Mouse (Mus musculus) midbrain, embryonic 11.5 days (tissue): ENCODE measurements at regions not wholly inside any gene's neighbourhood (a gene's known extent, or its start where the extent isn't known, plus 50 kb on each side); places are given as distances from the start of the nearest gene placed in this dataset.

Experiments
- ATAC-seq: fragments of 200-750 bp; cut with Nextera tagmentation; 2 replicates; pipeline ENCODE4 v1.8.0; 2017; ENCODE audit warnings: moderate TSS enrichment, moderate library complexity; ENCODE audit not compliant: low FRiP score
- DNase-seq: peaks from one replicate; pipeline ENCODE4 v3.0.0; 2015; ENCODE audit warnings: low spot score; ENCODE audit errors: missing footprints
- H3K27ac ChIP-seq: fragments of 300-500 bp; sonication (generic); 2 replicates; pipeline ENCODE4 v1.5.1; 2014; ENCODE audit warnings: low read depth, low read length
- H3K27me3 ChIP-seq: fragments of 300-500 bp; sonication (generic); 2 replicates; pipeline ENCODE4 v1.6.1; 2014; ENCODE audit warnings: mild to moderate bottlenecking, low read length, moderate library complexity, mixed read lengths; ENCODE audit not compliant: control insufficient read depth, insufficient read depth
- H3K36me3 ChIP-seq: fragments of 300-500 bp; sonication (generic); 2 replicates; pipeline ENCODE4 v1.6.1; 2014; ENCODE audit warnings: mild to moderate bottlenecking, low read length, moderate library complexity, mixed read lengths; ENCODE audit not compliant: control insufficient read depth, insufficient read depth
- H3K4me1 ChIP-seq: fragments of 300-500 bp; sonication (generic); 2 replicates; pipeline ENCODE4 v1.6.1; 2014; ENCODE audit warnings: low read length; ENCODE audit not compliant: control insufficient read depth, insufficient read depth
- H3K4me2 ChIP-seq: fragments of 300-500 bp; sonication (generic); 2 replicates; pipeline ENCODE4 v1.6.1; 2014; ENCODE audit warnings: mild to moderate bottlenecking, moderate library complexity
- H3K4me3 ChIP-seq: fragments of 300-500 bp; sonication (generic); 2 replicates; pipeline ENCODE4 v1.5.1; 2014; ENCODE audit warnings: low read depth, low read length
- H3K9ac ChIP-seq: fragments of 300-500 bp; sonication (generic); 2 replicates; pipeline ENCODE4 v1.6.1; 2014; ENCODE audit warnings: low read length
- H3K9me3 ChIP-seq: fragments of 300-500 bp; sonication (generic); 2 replicates; pipeline ENCODE4 v1.6.1; 2016; ENCODE audit warnings: low read length; ENCODE audit not compliant: control insufficient read depth
- WGBS: fragments of 180-500 bp; shearing (Covaris S2); extraction: QIAGEN DNeasy Blood & Tissue Kit; methylation state at CpG from one replicate; pipeline ENCODE4 v1.1.7; 2014; 5-methylcytosine and 5-hydroxymethylcytosine counted together

- 83% methylated on average over 7 of the region's 7 CpGs for WGBS
- H3K9ac ChIP-seq: no peak overlapping the region
Observed at GRCm38 (mm10) chr3:130878834-130879233, 148.6 kb upstream of the Rpl34 start.

GRCm38 (mm10) chr3:130877981-130878380 is 147.8 kb upstream of the Rpl34 start:
- no peaks in the 10 kb centered on the region for H3K36me3 ChIP-seq
- no peak overlapping the region for H3K27ac ChIP-seq
- H3K27me3 ChIP-seq: no peaks in the 10 kb centered on the region
- ATAC-seq (no peak), DNase-seq (no peak)
- no peak overlapping the region for H3K9ac ChIP-seq
- no peaks in the 10 kb centered on the region for H3K9me3 ChIP-seq
- no peak overlapping the region for H3K4me2 ChIP-seq
- WGBS: 89% methylated on average over 5 of the region's 5 CpGs
- no peak overlapping the region for H3K4me3 ChIP-seq
- no peaks in the 10 kb centered on the region for H3K4me1 ChIP-seq

More at GRCm38 (mm10) chr3:130878834-130879233, 148.6 kb upstream of the Rpl34 start:
- ATAC-seq (no peak), DNase-seq (no peak)
- no peak overlapping the region for H3K27ac ChIP-seq
- H3K27me3 ChIP-seq: no peaks in the 10 kb centered on the region
- H3K4me3 ChIP-seq: no peak overlapping the region
- H3K4me1 ChIP-seq: no peaks in the 10 kb centered on the region
- no peaks in the 10 kb centered on the region for H3K36me3 ChIP-seq
- no peaks in the 10 kb centered on the region for H3K9me3 ChIP-seq
- no peak overlapping the region for H3K4me2 ChIP-seq

GRCm38 (mm10) chr3:130873745-130874144 is 143.5 kb upstream of the Rpl34 start:
- no peaks in the 10 kb centered on the region for H3K9me3 ChIP-seq
- WGBS: 79% methylated on average over 11 of the region's 11 CpGs
- no peak for ATAC-seq
- H3K4me3 ChIP-seq: no peak overlapping the region
- H3K9ac ChIP-seq: no peak overlapping the region
- DNase-seq: no peak
- no peaks in the 10 kb centered on the region for H3K27me3 ChIP-seq
- no peaks in the 10 kb centered on the region for H3K36me3 ChIP-seq
- H3K27ac ChIP-seq: no peak overlapping the region
- H3K4me1 ChIP-seq: no peaks in the 10 kb centered on the region
- no peak overlapping the region for H3K4me2 ChIP-seq

- H3K27ac ChIP-seq: no peak overlapping the region
- no peak overlapping the region for H3K4me3 ChIP-seq
- no peak overlapping the region for H3K4me2 ChIP-seq
- no peaks in the 10 kb centered on the region for H3K9me3 ChIP-seq
- no peaks in the 10 kb centered on the region for H3K4me1 ChIP-seq
- no peaks in the 10 kb centered on the region for H3K27me3 ChIP-seq
- H3K36me3 ChIP-seq: no peaks in the 10 kb centered on the region
- DNase-seq (no peak), ATAC-seq (no peak)
- H3K9ac ChIP-seq: no peak overlapping the region
- WGBS: 83% methylated on average over 19 of the region's 19 CpGs
Observed at GRCm38 (mm10) chr3:130866952-130867632, 136.9 kb upstream of the Rpl34 start.

- DNase-seq (no peak), ATAC-seq (no peak)
- no peak overlapping the region for H3K4me3 ChIP-seq
- no peaks in the 10 kb centered on the region for H3K4me1 ChIP-seq
- no peak overlapping the region for H3K9ac ChIP-seq
- H3K27me3 ChIP-seq: no peaks in the 10 kb centered on the region
- no peaks in the 10 kb centered on the region for H3K36me3 ChIP-seq
- no peak overlapping the region for H3K27ac ChIP-seq
- H3K9me3 ChIP-seq: no peaks in the 10 kb centered on the region
- 74% methylated on average over 1 of the region's 1 CpGs for WGBS
- H3K4me2 ChIP-seq: no peak overlapping the region
Observed at GRCm38 (mm10) chr3:130864783-130865182, 134.6 kb upstream of the Rpl34 start.

GRCm38 (mm10) chr3:130863376-130863775 is 133.2 kb upstream of the Rpl34 start:
- no peak overlapping the region for H3K27ac ChIP-seq
- no peaks in the 10 kb centered on the region for H3K27me3 ChIP-seq
- no peak for ATAC-seq
- H3K4me1 ChIP-seq: no peaks in the 10 kb centered on the region
- no peak overlapping the region for H3K4me2 ChIP-seq
- H3K36me3 ChIP-seq: no peaks in the 10 kb centered on the region
- H3K9me3 ChIP-seq: no peaks in the 10 kb centered on the region
- no peak overlapping the region for H3K4me3 ChIP-seq
- no peak overlapping the region for H3K9ac ChIP-seq
- WGBS: 96% methylated on average over 5 of the region's 5 CpGs
- no peak for DNase-seq

GRCm38 (mm10) chr3:130860315-130860714 is 130.1 kb upstream of the Rpl34 start:
- WGBS: 83% methylated on average over 5 of the region's 5 CpGs
- Histone ChIP-seq H3K27ac (no peak overlapping the region), H3K4me3 (no peak overlapping the region), H3K9ac (no peak overlapping the region), H3K36me3 (no peaks in the 10 kb centered on the region), H3K4me1 (no peaks in the 10 kb centered on the region), H3K27me3 (no peaks in the 10 kb centered on the region), H3K9me3 (no peaks in the 10 kb centered on the region), H3K4me2 (no peak overlapping the region)
- ATAC-seq: no peak
- no peak for DNase-seq

GRCm38 (mm10) chr3:130853866-130854265 is 123.7 kb upstream of the Rpl34 start:
- Histone ChIP-seq H3K27ac (no peak overlapping the region), H3K4me3 (no peak overlapping the region), H3K9ac (no peak overlapping the region), H3K9me3 (no peaks in the 10 kb centered on the region), H3K4me2 (no peak overlapping the region), H3K4me1 (no peaks in the 10 kb centered on the region), H3K27me3 (no peaks in the 10 kb centered on the region), H3K36me3 (no peaks in the 10 kb centered on the region)
- DNase-seq (no peak), ATAC-seq (no peak)
- WGBS: 91% methylated on average over 9 of the region's 9 CpGs

- no peaks in the 10 kb centered on the region for H3K4me1 ChIP-seq
- no peak overlapping the region for H3K4me3 ChIP-seq
- DNase-seq: no peak
- H3K4me2 ChIP-seq: no peak overlapping the region
- ATAC-seq: no peak
- H3K9ac ChIP-seq: no peak overlapping the region
- 78% methylated on average over 5 of the region's 5 CpGs for whole genome bisulfite sequencing
- H3K36me3 ChIP-seq: no peaks in the 10 kb centered on the region
- H3K27ac ChIP-seq: no peak overlapping the region
- H3K9me3 ChIP-seq: no peaks in the 10 kb centered on the region
- no peaks in the 10 kb centered on the region for H3K27me3 ChIP-seq
Observed at GRCm38 (mm10) chr3:130850766-130851308, 120.6 kb upstream of the Rpl34 start.
